Mouse (Mus musculus): ENCODE data around the gene Relch. TPM values are rescaled to one million over a fixed set of nuclear protein-coding genes. Genes with fewer than 3 reads are reported as not detected.

Relch gene
- total and polyA plus RNA-seq, 3 experiments: 29.2 to 41.9 (median 39.0) TPM

GRCm38 (mm10) chr1:105786731-105787357 is 123.2 kb downstream of the Relch start:
- peak; percentile 58 for DNase-seq (ENCODE audit: low read depth, low spot score)
- no peaks in the 10 kb centered on the region for H3K36me3 ChIP-seq (ENCODE audit: control insufficient read depth in 1 of 2, insufficient read depth in 2 of 2, low read length in 2 of 2)
- no peaks in the 10 kb centered on the region for H3K9me3 ChIP-seq (replicated peaks; ENCODE audit: insufficient read depth, low read length)
- H3K79me2 ChIP-seq (ENCODE audit: control insufficient read depth, insufficient read depth, low read length, poor library complexity): no peaks in the 10 kb centered on the region
- H3K4me1 ChIP-seq (ENCODE audit: control insufficient read depth in 1 of 2, insufficient read depth in 2 of 2, low read length in 2 of 2): 0 out of 4 replicates have a peak, but pooled peaks cover 0 to 3% of the 10 kb centered on the region in 2 experiments
- H3K4me3 ChIP-seq (ENCODE audit: control insufficient read depth in 1 of 2, insufficient read depth in 1 of 2, low read depth in 2 of 2, low read length in 2 of 2): no peak overlapping the region
- no peak overlapping the region for H3K9ac ChIP-seq (ENCODE audit: control insufficient read depth, low read depth, low read length, poor library complexity, severe bottlenecking)
- no peaks in the 10 kb centered on the region for H3K27me3 ChIP-seq (ENCODE audit: control insufficient read depth in 1 of 2, insufficient read depth in 2 of 2, low read length in 2 of 2)
- TF ChIP-seq RAD21 (IDR thresholded peaks at IDR 0.05; ENCODE audit: low read depth, low read length): no peak
- TF ChIP-seq NELFE (IDR thresholded peaks at IDR 0.05; ENCODE audit: low read depth, low read length): no peak
- no peak for TF ChIP-seq USF2 (IDR thresholded peaks at IDR 0.05; ENCODE audit: borderline replicate concordance in 1 of 2, insufficient read depth in 1 of 2, low read depth in 1 of 2, low read length in 2 of 2)
- TF ChIP-seq UBTF (IDR thresholded peaks at IDR 0.05; ENCODE audit: borderline replicate concordance, insufficient read depth, low read depth, low read length): no peak
- no peak for TF ChIP-seq SMC3 (IDR thresholded peaks at IDR 0.05; ENCODE audit: low read depth, low read length)
- no peak for TF ChIP-seq MAX (IDR thresholded peaks at IDR 0.05; ENCODE audit: low read length)
- no peak for TF ChIP-seq MAZ (IDR thresholded peaks at IDR 0.05; ENCODE audit: low read depth, low read length)
- TF ChIP-seq MEF2A (IDR thresholded peaks at IDR 0.05; ENCODE audit: extremely low read depth, insufficient replicate concordance, low read depth, low read length, poor library complexity, severe bottlenecking): no peak
- TF ChIP-seq JUND (IDR thresholded peaks at IDR 0.05; ENCODE audit: low read depth, low read length): no peak
- TF ChIP-seq POLR2AphosphoS5 (IDR thresholded peaks at IDR 0.05; ENCODE audit: borderline replicate concordance, low read depth, low read length): no peak
- no peak for TF ChIP-seq CTCF (IDR thresholded peaks at IDR 0.05 in 2 of 3, conservative IDR thresholded peaks at IDR 0.05 in 1 of 3; ENCODE audit: control insufficient read depth in 1 of 3, insufficient read depth in 1 of 3, low read depth in 2 of 3, low read length in 3 of 3, poor library complexity in 1 of 3, severe bottlenecking in 1 of 3)
- no peak for TF ChIP-seq E2F4 (IDR thresholded peaks at IDR 0.05; ENCODE audit: borderline replicate concordance, low read depth, low read length)
- TF ChIP-seq ZKSCAN1 (IDR thresholded peaks at IDR 0.05; ENCODE audit: low read depth, low read length): no peak
- peak; percentile 59 for TF ChIP-seq ELF1 (IDR thresholded peaks at IDR 0.05; ENCODE audit: low read depth, low read length)
- no peak for TF ChIP-seq SIN3A (IDR thresholded peaks at IDR 0.05; ENCODE audit: low read length)
- no peak for TF ChIP-seq BHLHE40 (IDR thresholded peaks at IDR 0.05; ENCODE audit: borderline replicate concordance, low read depth, low read length)
- peak; percentile 44; the same call in 1 of the 2 replicates for TF ChIP-seq ZNF384 (IDR thresholded peaks at IDR 0.05; ENCODE audit: low read depth, low read length)
- TF ChIP-seq POLR2AphosphoS2 (IDR thresholded peaks at IDR 0.05; ENCODE audit: low read length): no peak
- TF ChIP-seq ETS1 (IDR thresholded peaks at IDR 0.05; ENCODE audit: low read depth, low read length): no peak
- TF ChIP-seq RCOR1 (IDR thresholded peaks at IDR 0.05; ENCODE audit: low read depth, low read length): peak; percentile 31; the same call in 1 of the 2 replicates
- H3K27ac ChIP-seq (ENCODE audit: control insufficient read depth, low read depth, low read length): no peak overlapping the region
